Mouse (Mus musculus) stomach, embryonic 16.5 days (tissue): Measurements from ENCODE around the gene Sostdc1. TPM values are rescaled to one million over a fixed set of nuclear protein-coding genes. Genes with fewer than 3 reads are reported as not detected.

Experiments used
- ATAC-seq: fragments of 200-750 bp; cut with Nextera tagmentation; 2 replicates; pipeline ENCODE4 v1.8.0; 2017; ENCODE audit warnings: moderate number of reproducible peaks, moderate TSS enrichment; ENCODE audit not compliant: insufficient read depth, low FRiP score
- H3K27ac ChIP-seq: fragments of 300-500 bp; sonication (generic); 2 replicates; pipeline ENCODE4 v1.5.1; 2014; ENCODE audit warnings: low read length
- H3K27me3 ChIP-seq: fragments of 300-500 bp; sonication (generic); 2 replicates; pipeline ENCODE4 v1.6.1; 2014; ENCODE audit warnings: low read length, control low read depth, mixed read lengths; ENCODE audit not compliant: control insufficient read depth, insufficient read depth
- H3K36me3 ChIP-seq: fragments of 300-500 bp; sonication (generic); 2 replicates; pipeline ENCODE4 v1.6.1; 2014; ENCODE audit warnings: low read length; ENCODE audit not compliant: control insufficient read depth, insufficient read depth
- H3K4me1 ChIP-seq: fragments of 300-500 bp; sonication (generic); 2 replicates; pipeline ENCODE4 v1.6.1; 2014; ENCODE audit warnings: low read length, control low read depth, mixed read lengths; ENCODE audit not compliant: control insufficient read depth, insufficient read depth
- H3K4me2 ChIP-seq: fragments of 300-500 bp; sonication (generic); 2 replicates; pipeline ENCODE4 v1.6.1; 2014; ENCODE audit warnings: low read depth, low read length, mixed read lengths
- H3K4me3 ChIP-seq: fragments of 300-500 bp; sonication (generic); replicated peaks from 2 replicates; pipeline ENCODE4 v1.5.1; 2014; ENCODE audit warnings: mild to moderate bottlenecking, low read length
- H3K9ac ChIP-seq: fragments of 300-500 bp; sonication (generic); 2 replicates; pipeline ENCODE4 v1.6.1; 2014; ENCODE audit warnings: low read length
- H3K9me3 ChIP-seq: fragments of 300-500 bp; sonication (generic); replicated peaks from 2 replicates; pipeline ENCODE4 v1.6.1; 2016; ENCODE audit warnings: low read length, control low read depth; ENCODE audit not compliant: control insufficient read depth
- WGBS: fragments of 180-500 bp; shearing (Covaris S2); extraction: QIAGEN DNeasy Blood & Tissue Kit; methylation state at CpG from one replicate; pipeline ENCODE4 v1.1.7; 2014; 5-methylcytosine and 5-hydroxymethylcytosine counted together
- polyA plus RNA-seq: library from polyadenylated mRNA; unstranded; fragments of >200 nt; fragmentation: Nextera tagmentation; extraction: Ambion mirVana; gene quantifications from 2 replicates; pipeline ENCODE4 v1.2.1, GENCODE M21; 2015

Sostdc1 gene
- 11.0 and 11.1 TPM in 2 replicates for polyA plus RNA-seq

GRCm38 (mm10) chr12:36313916-36314315 is at the start of gene Sostdc1:
TSS of gene Sostdc1 (plus strand) at chr12:36314139.
- H3K36me3 ChIP-seq: no peaks in the 10 kb centered on the region
- peak within 1 kb of the TSS; percentile 29; the same call in 1 of the 2 replicates for H3K9ac ChIP-seq
- H3K4me1 ChIP-seq: peaks cover 7% of the 10 kb centered on the region; the same call in 1 of the 2 replicates
- H3K4me2 ChIP-seq: peak within 1 kb of the TSS; percentile 30
- 10% methylated on average over 7 of the region's 7 CpGs for WGBS
- H3K9me3 ChIP-seq: no peaks in the 10 kb centered on the region
- H3K27me3 ChIP-seq: no peaks in the 10 kb centered on the region
- H3K27ac ChIP-seq: peak within 1 kb of the TSS; percentile 47
- H3K4me3 ChIP-seq: peak within 1 kb of the TSS; percentile 34
- peak; percentile 44 for ATAC-seq

DNA sequence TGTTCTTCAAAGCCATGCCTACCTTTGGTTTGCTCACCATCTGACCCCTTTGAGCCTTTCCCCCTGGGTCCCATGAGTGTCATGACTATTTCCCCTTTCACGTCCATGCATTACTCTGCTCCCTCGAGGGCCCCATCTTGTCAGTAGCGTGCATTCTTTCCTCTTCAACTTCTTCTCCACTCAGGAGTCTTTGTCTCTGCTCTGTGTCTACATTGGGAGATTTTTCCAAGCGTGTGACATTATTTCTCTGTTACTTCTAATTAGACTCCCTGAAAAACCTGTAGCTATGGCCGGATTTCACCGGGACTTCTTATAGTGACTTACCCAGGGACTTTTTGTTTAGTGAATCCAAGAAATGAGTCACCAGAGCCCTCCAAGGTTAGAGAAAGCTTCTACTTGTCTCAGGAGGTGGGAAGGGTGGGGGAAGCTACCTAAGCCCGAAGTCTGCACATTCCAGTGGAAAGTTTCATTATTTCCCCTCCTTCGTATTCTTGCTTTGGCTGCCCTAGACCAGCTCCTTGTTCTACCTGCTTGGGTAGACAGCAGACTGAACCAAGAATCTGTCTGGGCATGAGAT is 46.2 kb upstream of the Sostdc1 start:
- Histone ChIP-seq H3K4me1 (no peaks in the 10 kb centered on the region), H3K4me3 (no peak overlapping the region), H3K27me3 (no peaks in the 10 kb centered on the region), H3K36me3 (no peaks in the 10 kb centered on the region), H3K9ac (no peak overlapping the region), H3K9me3 (no peaks in the 10 kb centered on the region), H3K27ac (no peak overlapping the region), H3K4me2 (no peak overlapping the region)
- no peak for ATAC-seq
- WGBS: 79% methylated on average over 8 of the region's 8 CpGs

DNA sequence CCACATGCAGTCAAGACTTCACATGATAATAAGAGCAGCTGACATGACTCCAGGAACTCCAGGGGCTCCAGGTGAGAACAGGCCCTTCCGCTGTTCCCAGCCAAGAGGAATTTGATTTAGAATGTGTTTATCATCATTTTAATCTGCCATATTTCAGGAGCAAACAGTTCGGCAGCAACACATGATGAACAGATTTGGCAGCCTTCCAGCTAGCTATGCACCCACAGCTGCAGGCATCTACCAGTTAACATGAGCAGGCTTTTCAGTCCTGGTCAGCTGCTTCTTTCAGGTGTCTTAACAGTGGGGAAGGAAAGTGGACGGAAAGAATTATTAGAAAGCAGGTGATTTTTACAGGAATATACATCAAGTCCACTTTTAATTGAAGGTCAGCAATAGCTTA is 39.1 kb upstream of the Sostdc1 start:
- Histone ChIP-seq H3K4me2 (no peak overlapping the region), H3K9me3 (no peaks in the 10 kb centered on the region), H3K9ac (no peak overlapping the region), H3K4me3 (no peak overlapping the region), H3K4me1 (peaks cover 8% of the 10 kb centered on the region), H3K36me3 (no peaks in the 10 kb centered on the region), H3K27me3 (no peaks in the 10 kb centered on the region), H3K27ac (no peak overlapping the region)
- no peak for ATAC-seq
- WGBS: 33% methylated on average over 3 of the region's 3 CpGs

GRCm38 (mm10) chr12:36289634-36290033 is 24.3 kb upstream of the Sostdc1 start:
- Histone ChIP-seq H3K4me2 (no peak overlapping the region), H3K27ac (no peak overlapping the region), H3K4me3 (no peak overlapping the region), H3K27me3 (no peaks in the 10 kb centered on the region), H3K4me1 (no peaks in the 10 kb centered on the region), H3K36me3 (no peaks in the 10 kb centered on the region), H3K9ac (no peak overlapping the region), H3K9me3 (no peaks in the 10 kb centered on the region)
- ATAC-seq: no peak
- WGBS: 83% methylated on average over 8 of the region's 8 CpGs

DNA sequence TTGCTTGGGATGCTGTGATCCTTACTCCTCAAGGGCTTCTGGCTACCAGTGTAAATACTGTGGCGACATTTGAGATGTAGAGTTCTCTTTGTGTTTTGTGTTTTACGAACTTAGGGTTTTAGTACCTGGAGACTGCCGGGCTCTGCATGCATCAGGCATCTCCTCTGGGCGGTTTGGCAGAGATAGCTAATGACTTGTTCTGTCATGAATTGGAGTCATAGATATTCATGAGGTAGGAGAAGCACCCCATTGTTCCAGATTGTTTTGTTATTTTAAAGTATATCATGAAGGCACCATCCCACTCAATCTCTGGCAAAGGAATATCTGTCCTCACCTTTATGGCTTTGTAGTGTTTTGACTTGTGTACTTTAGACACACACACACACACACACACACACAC is 23.5 kb upstream of the Sostdc1 start:
- no peak for ATAC-seq
- Histone ChIP-seq H3K27ac (no peak overlapping the region), H3K36me3 (no peaks in the 10 kb centered on the region), H3K9me3 (no peaks in the 10 kb centered on the region), H3K4me3 (no peak overlapping the region), H3K27me3 (no peaks in the 10 kb centered on the region), H3K4me2 (no peak overlapping the region), H3K4me1 (no peaks in the 10 kb centered on the region), H3K9ac (no peak overlapping the region)
- WGBS: 77% methylated on average over 4 of the region's 4 CpGs

- no peak for ATAC-seq
- 83% methylated on average over 6 of the region's 6 CpGs for WGBS
- H3K36me3 ChIP-seq: no peaks in the 10 kb centered on the region
- H3K9ac ChIP-seq: no peak overlapping the region
- H3K4me2 ChIP-seq: no peak overlapping the region
- H3K27ac ChIP-seq: no peak overlapping the region
- no peak overlapping the region for H3K4me3 ChIP-seq
- H3K27me3 ChIP-seq: no peaks in the 10 kb centered on the region
- no peaks in the 10 kb centered on the region for H3K9me3 ChIP-seq
- H3K4me1 ChIP-seq: no peaks in the 10 kb centered on the region
Measured at GRCm38 (mm10) chr12:36291346-36291745, 22.6 kb upstream of the Sostdc1 start.

- WGBS: 80% methylated on average over 12 of the region's 12 CpGs
- no peaks in the 10 kb centered on the region for H3K36me3 ChIP-seq
- H3K4me2 ChIP-seq: no peak overlapping the region
- H3K4me1 ChIP-seq: no peaks in the 10 kb centered on the region
- no peaks in the 10 kb centered on the region for H3K9me3 ChIP-seq
- no peak overlapping the region for H3K27ac ChIP-seq
- no peak overlapping the region for H3K9ac ChIP-seq
- ATAC-seq: no peak
- H3K4me3 ChIP-seq: no peak overlapping the region
- no peaks in the 10 kb centered on the region for H3K27me3 ChIP-seq
Measured at GRCm38 (mm10) chr12:36302326-36302725, 11.6 kb upstream of the Sostdc1 start.

DNA sequence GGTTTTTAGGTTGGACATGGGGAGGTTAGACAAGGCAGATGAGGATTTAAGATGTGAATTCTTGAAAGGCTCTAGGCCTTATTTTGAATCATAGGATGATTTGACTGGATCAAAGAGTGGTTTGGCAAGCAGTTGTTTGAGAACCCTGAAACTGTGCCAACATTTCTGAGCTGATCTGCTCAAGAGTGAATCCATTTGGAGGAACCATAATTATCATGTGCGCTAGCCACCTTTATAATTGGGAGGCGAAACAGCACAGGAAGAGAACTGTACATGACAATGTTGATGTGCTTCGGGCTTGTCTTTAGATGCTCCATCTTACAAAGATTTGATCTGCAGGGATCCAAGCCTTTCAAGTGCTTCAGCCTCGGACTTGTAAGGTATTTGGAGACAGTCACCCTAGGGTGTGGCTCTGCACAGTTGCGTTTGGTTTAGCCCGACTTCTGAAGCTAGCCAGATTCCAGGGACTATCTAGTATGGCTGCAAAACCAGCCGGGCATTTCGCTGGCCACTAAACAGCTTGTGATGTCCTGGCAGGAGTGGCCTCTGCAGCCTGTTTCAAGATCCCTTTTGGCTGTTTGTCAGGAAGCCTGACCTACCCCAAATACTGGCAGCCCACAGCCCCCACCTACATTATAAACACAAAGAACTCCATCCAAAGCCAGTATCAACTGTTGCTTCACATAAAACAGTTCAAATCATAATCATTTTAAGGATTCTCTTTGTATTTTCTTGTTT is 10.9 kb upstream of the Sostdc1 start:
- Histone ChIP-seq H3K36me3 (no peaks in the 10 kb centered on the region), H3K4me2 (no peak overlapping the region), H3K9me3 (no peaks in the 10 kb centered on the region), H3K4me3 (no peak overlapping the region), H3K4me1 (no peaks in the 10 kb centered on the region), H3K27ac (no peak overlapping the region), H3K9ac (no peak overlapping the region), H3K27me3 (no peaks in the 10 kb centered on the region)
- no peak for ATAC-seq
- WGBS: 72% methylated on average over 8 of the region's 8 CpGs

- 80% methylated on average over 6 of the region's 6 CpGs for WGBS
Measured at GRCm38 (mm10) chr12:36308737-36309420, 5.1 kb upstream of the Sostdc1 start.

More at GRCm38 (mm10) chr12:36308737-36309420, 5.1 kb upstream of the Sostdc1 start:
- 0 out of 2 replicates have a peak, but pooled peaks cover under 1% of the 10 kb centered on the region for H3K4me1 ChIP-seq
- H3K36me3 ChIP-seq: no peaks in the 10 kb centered on the region
- H3K4me2 ChIP-seq: no peak overlapping the region
- ATAC-seq: no peak
- H3K9me3 ChIP-seq: no peaks in the 10 kb centered on the region
- no peaks in the 10 kb centered on the region for H3K27me3 ChIP-seq
- H3K4me3 ChIP-seq: no peak overlapping the region
- no peak overlapping the region for H3K9ac ChIP-seq
- H3K27ac ChIP-seq: no peak overlapping the region
